Mouse (Mus musculus) neural tube, embryonic 11.5 days (tissue): ENCODE results near the gene Usp17le. TPM values are rescaled to one million over a fixed set of nuclear protein-coding genes. Genes with fewer than 3 reads are reported as not detected.
"Not testable (repeated sequence)": the region's sequence is repeated elsewhere in the genome, so short reads cannot be mapped to it uniquely, and the experiment has no call there.

Experiments
- ATAC-seq: fragments of 200-750 bp; cut with Nextera tagmentation; 2 replicates; pipeline ENCODE4 v1.8.0; 2017; ENCODE audit warnings: moderate number of reproducible peaks, mild to moderate bottlenecking, moderate TSS enrichment, moderate library complexity; ENCODE audit not compliant: insufficient read depth, low FRiP score, low TSS enrichment
- DNase-seq: peaks from one replicate; pipeline ENCODE4 v3.0.0-alpha.2; 2015; ENCODE audit warnings: low spot score
- H3K27ac ChIP-seq: fragments of 300-500 bp; sonication (generic); 2 replicates; pipeline ENCODE4 v1.5.1; 2014; ENCODE audit warnings: low read depth, mild to moderate bottlenecking, low read length
- H3K27me3 ChIP-seq: fragments of 300-500 bp; sonication (generic); 2 replicates; pipeline ENCODE4 v1.6.1; 2014; ENCODE audit warnings: mild to moderate bottlenecking, low read length, mixed read lengths; ENCODE audit not compliant: control insufficient read depth, insufficient read depth
- H3K36me3 ChIP-seq: fragments of 300-500 bp; sonication (generic); 2 replicates; pipeline ENCODE4 v1.6.1; 2014; ENCODE audit warnings: mild to moderate bottlenecking, low read length, moderate library complexity, mixed read lengths; ENCODE audit not compliant: control insufficient read depth, insufficient read depth
- H3K4me1 ChIP-seq: fragments of 300-500 bp; sonication (generic); 2 replicates; pipeline ENCODE4 v1.6.1; 2014; ENCODE audit warnings: low read length, mixed read lengths; ENCODE audit not compliant: control insufficient read depth, insufficient read depth
- H3K4me2 ChIP-seq: fragments of 300-500 bp; sonication (generic); 2 replicates; pipeline ENCODE4 v1.6.1; 2014; ENCODE audit warnings: low read depth, mild to moderate bottlenecking, moderate library complexity
- H3K4me3 ChIP-seq: fragments of 300-500 bp; sonication (generic); 2 replicates; pipeline ENCODE4 v1.5.1; 2014; ENCODE audit warnings: low read depth, low read length
- H3K9ac ChIP-seq: fragments of 300-500 bp; sonication (generic); 2 replicates; pipeline ENCODE4 v1.6.1; 2014; ENCODE audit warnings: mild to moderate bottlenecking, low read length
- H3K9me3 ChIP-seq: fragments of 300-500 bp; sonication (generic); 2 replicates; pipeline ENCODE4 v1.6.1; 2016; ENCODE audit warnings: low read length; ENCODE audit not compliant: control insufficient read depth
- WGBS: fragments of 180-500 bp; shearing (Covaris S2); extraction: QIAGEN DNeasy Blood & Tissue Kit; methylation state at CpG from one replicate; pipeline ENCODE4 v1.1.7; 2014; 5-methylcytosine and 5-hydroxymethylcytosine counted together
- polyA plus RNA-seq: library from polyadenylated mRNA; unstranded; fragments of >200 nt; fragmentation: Nextera tagmentation; extraction: Ambion mirVana; gene quantifications from 2 replicates; pipeline ENCODE4 v1.2.1, GENCODE M21; 2014

Usp17le gene
- polyA plus RNA-seq: not detected in 2 replicates

GRCm38 (mm10) chr7:104777370-104777769 is at the start of gene Usp17le:
TSS of gene Usp17le (minus strand) at chr7:104777470.
- 81% methylated on average over 2 of the region's 2 CpGs for WGBS
- H3K27ac ChIP-seq, H3K4me1 ChIP-seq, H3K27me3 ChIP-seq, DNase-seq, H3K36me3 ChIP-seq, H3K9me3 ChIP-seq, H3K4me2 ChIP-seq, H3K4me3 ChIP-seq, H3K9ac ChIP-seq, ATAC-seq: not testable (repeated sequence)

DNA sequence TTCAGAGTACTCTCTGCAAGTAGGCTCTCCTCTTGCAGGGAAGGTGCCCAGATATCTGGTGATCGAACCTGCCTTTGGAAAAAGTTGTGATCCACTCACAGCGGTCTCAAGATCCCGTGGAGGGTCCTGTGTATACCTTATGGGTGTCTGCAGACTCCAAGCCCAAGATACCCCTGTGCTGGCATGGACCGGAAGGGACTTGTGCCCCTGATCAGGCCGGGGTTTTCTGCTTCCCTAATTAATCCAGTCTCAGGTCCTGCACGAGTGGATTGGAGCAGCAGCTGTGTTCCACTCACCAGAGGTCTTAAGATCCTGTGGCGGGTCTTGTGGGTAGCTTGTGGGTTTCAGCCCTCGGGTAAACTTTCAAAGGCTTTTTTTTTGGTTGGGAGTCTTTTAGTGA is 33.1 kb upstream of the Usp17le start:
- H3K27ac ChIP-seq, DNase-seq, ATAC-seq, H3K9me3 ChIP-seq, H3K4me1 ChIP-seq, H3K4me2 ChIP-seq, H3K27me3 ChIP-seq, H3K9ac ChIP-seq, H3K4me3 ChIP-seq, H3K36me3 ChIP-seq: not testable (repeated sequence)
- 81% methylated on average over 8 of the region's 8 CpGs for WGBS

DNA sequence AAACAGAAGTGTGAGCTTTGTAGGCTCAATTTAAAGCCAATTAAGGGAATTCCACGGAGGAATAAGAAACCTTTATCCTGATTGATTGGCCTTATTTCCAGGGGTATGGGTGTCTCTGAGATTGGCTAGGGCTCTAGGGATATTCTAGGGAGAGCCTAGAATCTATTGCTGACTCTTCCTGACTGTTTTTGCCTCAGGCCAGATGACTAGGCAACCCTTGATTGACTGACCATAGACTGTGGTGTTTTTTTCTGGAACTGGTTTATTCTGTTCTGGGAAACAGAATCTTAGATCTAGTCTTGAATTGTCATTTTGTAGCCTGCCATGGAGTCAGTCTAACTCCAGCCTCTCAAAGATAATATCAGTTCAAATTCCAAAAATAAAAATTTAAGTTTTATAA is 13.5 kb upstream of the Usp17le start:
- WGBS: 53% methylated on average over 1 of the region's 1 CpGs
- no peaks in the 10 kb centered on the region for H3K27me3 ChIP-seq

More for the DNA sequence above, 13.5 kb upstream of the Usp17le start:
- Histone ChIP-seq H3K4me3 (no peak overlapping the region), H3K9ac (no peak overlapping the region), H3K36me3 (no peaks in the 10 kb centered on the region), H3K4me2 (no peak overlapping the region), H3K4me1 (no peaks in the 10 kb centered on the region), H3K9me3 (no peaks in the 10 kb centered on the region), H3K27ac (no peak overlapping the region)
- ATAC-seq: no peak
- no peak for DNase-seq

Other genes starting within 250 kb of the Usp17le start
- gene Olfr651, start 227.3 kb downstream of the Usp17le start, polyA plus RNA-seq: not detected in 2 replicates
- gene Olfr652, start 216.6 kb downstream of the Usp17le start, polyA plus RNA-seq: not detected in 2 replicates
- not detected in 2 replicates for gene Olfr653, start 200.2 kb downstream of the Usp17le start, polyA plus RNA-seq
- not detected in 2 replicates for gene Olfr654, start 190.4 kb downstream of the Usp17le start, polyA plus RNA-seq
- not detected in 2 replicates for gene Olfr655, start 175.7 kb downstream of the Usp17le start, polyA plus RNA-seq
- not detected in 2 replicates for gene Olfr656, start 163.5 kb downstream of the Usp17le start, polyA plus RNA-seq
- not detected in 2 replicates for gene Olfr657, start 152.7 kb downstream of the Usp17le start, polyA plus RNA-seq
- gene Olfr658, start 130.2 kb downstream of the Usp17le start, polyA plus RNA-seq: 0.08 TPM in 1 of 2 replicates, not detected in the other
- gene Olfr659, start 110.7 kb downstream of the Usp17le start, polyA plus RNA-seq: not detected in 2 replicates
- not detected in 2 replicates for gene Olfr661, start 91.0 kb downstream of the Usp17le start, polyA plus RNA-seq
- not detected in 2 replicates for gene Usp17lb, start 65.1 kb upstream of the Usp17le start, polyA plus RNA-seq
- gene Usp17la, start 79.5 kb upstream of the Usp17le start, polyA plus RNA-seq: not detected in 2 replicates
- not detected in 2 replicates for gene Olfr665, start 100.6 kb upstream of the Usp17le start, polyA plus RNA-seq
- not detected in 2 replicates for gene Olfr666, start 118.5 kb upstream of the Usp17le start, polyA plus RNA-seq
- not detected in 2 replicates for gene Olfr667, start 144.0 kb upstream of the Usp17le start, polyA plus RNA-seq
- not detected in 2 replicates for gene Olfr668, start 150.6 kb upstream of the Usp17le start, polyA plus RNA-seq
- not detected in 2 replicates for gene Olfr669, start 156.8 kb upstream of the Usp17le start, polyA plus RNA-seq
- not detected in 2 replicates for gene Olfr670, start 185.2 kb upstream of the Usp17le start, polyA plus RNA-seq
- not detected in 2 replicates for gene Olfr671, start 201.7 kb upstream of the Usp17le start, polyA plus RNA-seq
- gene Olfr672, start 224.6 kb upstream of the Usp17le start, polyA plus RNA-seq: not detected in 2 replicates